Mouse (Mus musculus) megakaryocyte, embryonic 14.5 days (primary cell): ENCODE measurements around the gene Rad51ap1.

Experiments used
- FLI1 ChIP-seq: IDR thresholded peaks from 2 replicates; pipeline ENCODE4 v1.6.1; 2012; ENCODE audit warnings: low read length, inconsistent platforms, mixed read lengths
- GATA1 ChIP-seq: IDR thresholded peaks from 3 replicates; pipeline ENCODE4 v1.6.1; 2012; ENCODE audit warnings: mixed read lengths, low read length, inconsistent platforms, borderline replicate concordance

DNA sequence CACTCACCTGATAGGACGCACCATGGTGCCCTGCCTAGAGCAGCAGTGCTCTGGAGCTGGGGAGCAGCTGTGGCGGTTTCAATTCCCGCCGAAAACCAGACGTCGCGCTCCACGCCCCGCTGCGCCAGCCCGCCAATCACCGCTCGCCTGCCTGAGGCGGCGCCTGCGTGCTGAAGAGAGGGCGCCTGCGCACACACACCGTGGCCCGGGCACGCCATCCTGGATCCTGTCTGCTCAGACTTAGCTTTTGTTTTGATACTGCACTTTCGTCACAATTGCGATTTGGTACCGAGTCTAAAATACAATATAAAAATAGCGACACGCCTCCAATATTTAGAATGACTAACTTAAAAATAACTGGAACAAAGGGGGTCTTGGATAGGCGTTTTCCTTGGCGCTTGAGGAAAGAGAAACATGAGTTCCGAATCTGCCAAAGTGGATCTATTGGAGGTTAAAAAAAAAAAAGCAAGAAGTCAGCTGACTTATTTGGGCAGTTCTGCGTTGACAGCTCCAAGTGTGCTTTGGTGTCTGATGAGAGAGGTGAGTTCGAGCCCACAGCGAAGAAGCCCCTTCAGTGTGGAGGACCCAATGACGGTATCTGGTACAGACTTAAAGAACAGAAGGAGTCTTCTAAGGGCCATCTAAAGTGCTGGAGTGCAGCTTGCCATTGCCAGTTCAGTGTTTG, at the start of gene Rad51ap1, which contains the start of gene D6Wsu163e:
- TF ChIP-seq GATA1 (no peak), FLI1 (no peak)
